Mouse (Mus musculus) cerebellum, adult 11 months (tissue): ENCODE results near the gene Cxcl2.

ENCODE experiments used
- DNase-seq: peaks from one replicate; pipeline ENCODE4 v3.0.0; 2022

The Cxcl2 gene

DNA sequence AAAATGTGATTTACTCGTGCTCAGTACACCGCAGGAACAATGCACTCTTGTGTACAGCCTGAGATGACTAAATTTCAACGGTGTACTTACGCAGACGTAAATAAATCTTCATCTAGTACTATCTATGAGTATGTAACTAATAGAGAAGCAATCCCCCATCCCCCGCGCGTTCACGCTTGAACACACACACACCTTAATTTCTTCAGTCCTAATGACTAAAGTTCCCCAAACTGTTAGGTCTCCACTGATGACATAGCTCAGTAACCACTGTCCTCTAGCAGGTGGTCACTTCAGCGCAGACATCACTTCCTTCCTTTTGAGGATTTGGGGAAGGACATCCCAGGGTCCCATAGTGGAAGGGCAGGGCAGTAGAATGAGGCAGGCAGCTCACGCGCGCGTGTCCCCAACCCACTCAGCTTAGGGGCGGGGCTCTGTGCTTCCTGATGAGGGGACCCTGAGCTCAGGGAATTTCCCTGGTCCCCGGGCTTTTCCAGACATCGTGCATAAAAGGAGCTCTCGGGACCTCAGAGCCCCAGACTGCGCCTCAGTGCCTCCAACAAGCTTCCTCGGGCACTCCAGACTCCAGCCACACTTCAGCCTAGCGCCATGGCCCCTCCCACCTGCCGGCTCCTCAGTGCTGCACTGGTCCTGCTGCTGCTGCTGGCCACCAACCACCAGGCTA lies at the start of gene Cxcl2:
TSS of gene Cxcl2 (plus strand) at position 533 of the 682 bp plus-strand sequence.
- DNase-seq: no peak

GRCm38 (mm10) chr5:90855308-90856230 lies 48.1 kb upstream of the Cxcl2 start:
- DNase-seq: no peak

DNA sequence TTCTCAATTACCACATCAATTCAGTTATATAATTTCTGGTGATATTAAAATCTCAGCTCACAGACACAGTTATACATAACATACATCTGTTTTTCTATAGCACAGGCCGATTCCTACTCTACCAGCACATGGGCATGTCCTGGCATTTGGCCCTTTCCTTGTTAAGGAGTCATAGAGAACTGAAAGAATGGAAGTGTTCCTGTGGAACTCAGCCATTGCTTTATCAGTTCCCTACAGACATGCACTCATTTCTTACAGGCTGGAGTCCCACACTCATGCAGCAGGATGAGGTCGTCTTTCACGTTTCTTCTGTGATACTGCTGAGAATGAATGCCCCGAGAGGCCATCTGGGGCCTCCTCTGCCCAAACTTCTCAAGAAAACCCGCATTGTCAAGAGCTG lies 46.2 kb upstream of the Cxcl2 start:
- no peak for DNase-seq

DNA sequence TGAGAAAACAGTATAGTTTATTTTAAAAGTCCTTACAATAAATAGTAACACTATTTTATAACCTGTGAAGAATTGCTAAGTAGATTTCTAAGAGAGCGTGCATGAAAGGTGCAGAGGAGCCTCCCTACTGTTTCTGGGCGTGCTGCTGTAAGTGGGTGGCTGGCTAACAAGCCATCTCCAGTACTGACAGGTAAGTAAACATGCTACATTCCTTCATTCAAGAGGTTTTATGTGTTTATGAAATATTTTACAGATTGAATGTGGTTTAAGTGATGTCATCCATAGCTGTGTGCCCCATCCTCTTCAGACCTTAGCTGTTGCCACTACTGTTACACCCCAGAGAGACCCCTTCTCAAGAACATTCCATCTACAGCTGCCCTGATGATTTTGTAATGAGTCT lies 45.2 kb upstream of the Cxcl2 start:
- DNase-seq: no peak

DNA sequence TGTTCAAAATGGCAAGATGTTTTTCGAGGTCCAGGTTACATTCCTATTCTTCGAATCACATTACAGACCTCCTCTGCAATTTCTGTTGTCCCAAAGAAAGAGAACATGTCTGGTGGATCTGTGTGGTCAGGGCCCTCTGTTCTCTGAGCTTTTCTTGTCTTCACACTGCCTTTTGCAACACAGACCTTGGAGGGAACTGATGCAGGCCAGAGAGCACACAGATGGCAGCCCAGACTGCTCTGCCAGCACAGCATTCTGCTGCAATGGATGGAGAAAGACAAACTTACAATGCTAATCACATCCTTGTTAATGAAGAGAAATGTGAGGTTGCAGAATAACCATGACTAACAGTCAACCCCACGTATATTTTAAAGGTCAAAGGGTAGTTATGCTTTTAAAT lies 44.6 kb upstream of the Cxcl2 start:
- DNase-seq: no peak

- no peak for DNase-seq
Observed at GRCm38 (mm10) chr5:90861876-90862375, 41.7 kb upstream of the Cxcl2 start.

DNA sequence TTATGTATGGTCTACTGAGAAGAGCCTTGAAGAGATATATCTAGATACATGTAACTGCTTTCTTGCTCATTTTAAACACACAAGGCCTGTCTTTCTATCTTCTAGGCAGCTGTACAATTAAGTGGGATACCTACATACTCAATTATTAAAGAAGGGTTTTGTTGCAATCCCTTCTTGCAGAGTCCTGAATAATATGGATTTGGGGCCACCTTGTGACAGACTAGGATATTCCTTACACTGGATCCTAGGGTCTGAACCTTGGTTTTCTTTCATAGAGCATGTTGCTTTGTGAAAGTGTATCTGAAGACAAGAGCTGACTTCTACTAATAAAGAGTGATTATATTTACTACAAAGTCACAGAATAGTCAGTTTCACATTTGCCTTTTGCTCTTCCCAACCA lies 36.9 kb upstream of the Cxcl2 start:
- DNase-seq: no peak

DNA sequence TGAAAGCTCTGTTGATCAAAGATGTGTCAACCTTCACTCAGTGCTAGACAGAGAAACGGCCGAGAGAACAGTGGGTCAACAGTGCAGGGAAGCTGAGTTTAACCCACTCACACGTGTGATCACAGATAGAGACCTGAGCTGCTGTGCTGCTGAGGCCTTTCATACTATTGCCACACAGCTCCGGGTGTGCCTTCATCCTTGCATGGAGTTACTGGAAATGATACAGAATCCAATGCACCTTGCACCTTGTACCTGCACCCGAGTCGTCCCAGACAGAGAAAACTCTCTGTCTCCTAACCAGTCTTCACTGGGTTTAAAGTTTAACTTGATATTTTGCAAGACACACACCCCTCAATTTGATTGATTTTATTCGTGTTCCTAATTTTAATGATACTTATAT lies 31.3 kb upstream of the Cxcl2 start:
- DNase-seq: no peak

- DNase-seq: no peak
Observed at GRCm38 (mm10) chr5:90876045-90876444, 27.6 kb upstream of the Cxcl2 start.

- DNase-seq: no peak
Observed at GRCm38 (mm10) chr5:90876471-90877172, 27.0 kb upstream of the Cxcl2 start.

DNA sequence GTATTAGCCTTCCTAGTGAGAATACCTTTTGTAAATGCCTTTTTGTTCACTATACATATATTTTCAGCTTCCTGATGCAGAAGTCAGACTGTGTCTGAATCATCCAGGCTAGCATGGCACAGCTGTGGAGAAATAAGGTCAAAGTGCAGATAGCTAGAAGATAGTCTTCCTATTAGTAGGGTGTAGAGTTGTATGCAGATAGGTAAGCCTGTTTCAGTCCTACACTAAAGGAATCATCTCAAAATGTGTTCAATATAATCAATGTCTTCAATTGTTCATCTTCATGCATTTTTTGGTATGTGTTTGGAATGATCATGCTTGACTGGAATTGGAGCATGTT lies 26.5 kb upstream of the Cxcl2 start:
- DNase-seq: no peak

GRCm38 (mm10) chr5:90879307-90880014 lies 24.2 kb upstream of the Cxcl2 start:
- no peak for DNase-seq

DNA sequence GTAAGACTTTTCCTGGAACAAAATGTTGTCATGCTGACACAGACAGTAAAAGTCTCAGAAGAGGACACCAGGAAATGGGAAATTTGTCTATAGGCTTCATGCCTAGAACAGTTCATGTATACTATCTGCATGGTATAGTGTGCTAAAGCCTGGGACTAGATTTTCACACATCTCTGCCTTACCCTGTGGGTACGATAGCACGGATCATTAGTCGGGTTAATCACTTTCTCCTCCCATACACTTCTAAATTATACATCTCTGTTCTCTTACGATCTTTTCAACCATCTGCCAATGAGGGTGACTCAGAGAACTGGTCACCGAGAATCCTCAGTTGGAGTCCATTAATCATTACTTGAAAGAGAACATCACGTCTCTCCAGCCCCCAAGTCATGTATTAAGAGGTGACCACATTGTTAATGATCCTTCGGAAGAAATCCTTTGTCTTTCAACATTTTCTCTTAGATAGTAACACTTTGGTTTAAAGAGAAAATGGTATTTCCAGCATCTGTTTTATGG lies 23.3 kb upstream of the Cxcl2 start:
- no peak for DNase-seq

DNA sequence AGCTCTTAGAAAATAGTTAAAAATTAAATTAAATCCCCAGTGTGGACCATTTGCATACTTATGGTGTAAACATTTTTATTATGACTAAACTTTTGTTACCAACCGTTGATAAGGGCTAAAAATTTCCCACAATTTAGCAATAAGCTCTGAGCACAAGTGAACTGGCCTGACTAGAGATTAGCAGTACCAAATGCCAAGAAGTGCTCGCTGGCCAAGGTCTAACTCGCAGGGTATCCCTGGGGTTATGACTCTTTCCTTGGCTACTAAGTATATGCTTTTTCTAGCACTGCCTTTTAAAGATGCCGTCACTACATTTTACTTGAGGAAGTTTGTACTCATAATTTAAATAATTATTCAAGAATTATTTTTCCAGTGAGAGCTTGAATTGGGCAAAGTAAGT lies 22.6 kb upstream of the Cxcl2 start:
- no peak for DNase-seq

GRCm38 (mm10) chr5:90881682-90882081 lies 22.0 kb upstream of the Cxcl2 start:
- no peak for DNase-seq

- no peak for DNase-seq
Observed at GRCm38 (mm10) chr5:90882146-90882545, 21.5 kb upstream of the Cxcl2 start.

- DNase-seq: no peak
Observed at GRCm38 (mm10) chr5:90884628-90885242, 18.9 kb upstream of the Cxcl2 start.

GRCm38 (mm10) chr5:90888661-90889060 lies 15.0 kb upstream of the Cxcl2 start:
- DNase-seq: no peak

DNA sequence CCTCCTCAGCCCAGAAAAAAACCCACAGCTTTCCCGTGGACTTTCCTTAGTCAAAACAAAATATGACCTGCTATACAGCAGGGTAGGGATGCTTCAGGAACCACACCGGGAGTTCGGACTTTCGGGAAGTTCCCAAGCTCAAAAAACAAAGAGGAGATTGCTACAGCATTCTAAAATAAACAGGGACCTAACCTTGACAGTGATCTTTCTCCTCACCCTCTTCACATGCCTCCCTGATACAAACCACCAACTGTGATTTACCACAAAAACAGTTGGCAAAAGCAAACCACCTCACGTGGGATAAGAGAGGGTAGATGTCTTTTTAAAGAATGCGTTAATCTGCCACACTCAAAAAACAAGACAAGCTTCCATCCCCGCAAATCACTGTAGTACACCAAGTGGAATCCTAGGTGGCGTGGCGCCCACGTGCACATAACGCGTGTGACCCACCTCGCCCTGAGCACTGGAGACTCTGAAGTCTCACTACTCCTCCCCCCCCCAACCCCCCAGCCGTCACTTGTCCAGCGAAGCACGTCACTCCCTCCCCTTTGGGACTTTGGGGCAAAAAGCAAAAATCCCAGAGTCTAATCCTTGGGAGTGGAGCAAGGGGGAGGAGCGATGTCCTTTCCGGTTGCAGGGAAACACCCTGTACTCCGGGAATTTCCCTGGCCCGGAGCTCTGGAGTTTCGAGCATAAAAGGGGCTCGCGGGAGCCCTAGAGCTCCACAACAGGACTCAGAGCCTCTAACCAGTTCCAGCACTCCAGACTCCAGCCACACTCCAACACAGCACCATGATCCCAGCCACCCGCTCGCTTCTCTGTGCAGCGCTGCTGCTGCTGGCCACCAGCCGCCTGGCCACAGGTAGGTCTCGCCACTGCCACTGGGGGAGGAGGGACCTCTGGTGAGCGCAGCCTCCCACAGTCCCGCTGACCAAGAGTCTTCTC lies 12.9 kb upstream of the Cxcl2 start, which contains the start of gene Cxcl1:
TSS of gene Cxcl1 (plus strand) at position 723 of the 945 bp plus-strand sequence.
- no peak for DNase-seq

DNA sequence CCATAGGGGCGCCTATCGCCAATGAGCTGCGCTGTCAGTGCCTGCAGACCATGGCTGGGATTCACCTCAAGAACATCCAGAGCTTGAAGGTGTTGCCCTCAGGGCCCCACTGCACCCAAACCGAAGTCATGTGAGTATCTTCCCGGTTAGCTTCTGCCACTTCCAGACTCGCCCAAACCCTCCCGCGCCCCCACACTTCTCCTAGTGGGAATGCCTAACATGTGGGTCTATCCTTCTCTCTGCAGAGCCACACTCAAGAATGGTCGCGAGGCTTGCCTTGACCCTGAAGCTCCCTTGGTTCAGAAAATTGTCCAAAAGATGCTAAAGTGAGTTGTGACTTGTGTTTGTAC lies 12.2 kb upstream of the Cxcl2 start:
- DNase-seq: no peak

- no peak for DNase-seq
Observed at GRCm38 (mm10) chr5:90894231-90894630, 9.4 kb upstream of the Cxcl2 start.
